26 mouse cellular contexts compared by ENCODE assay signal in genomic region chr16:30244037-30244700, GRCm38 (mm10). TPM values are rescaled to one million over a fixed set of nuclear protein-coding genes. Genes with fewer than 3 reads are reported as not detected.
DNase-seq lines count a peak whose midpoint lies in the region; ATAC-seq and TF ChIP-seq lines count a peak whose summit lies in the region.
"Had no signal": no experiment of that assay in that cellular context is flagged by ENCODE, and none has a peak within 500 bp of the region (broad histone marks: within the 10 kb centered on the region; RNA-seq: fewer than 3 reads in every experiment).

No protein-coding gene starts in this region.

- no peak overlapping the region for H3K27ac ChIP-seq in intestine, embryonic 14.5 days (ENCODE audit: low read depth)
- no peak overlapping the region for H3K27ac ChIP-seq in intestine, postnatal 0 days (ENCODE audit: low read depth, low read length)
- H3K27ac ChIP-seq in limb, embryonic 10.5 days = no peak overlapping the region; the same call in 1 of the 2 replicates
- no peak overlapping the region for H3K27ac ChIP-seq in heart, adult 2 months
- H3K27ac ChIP-seq: gastrocnemius, adult 2 months; liver, embryonic 15.5 days; midbrain, embryonic 12.5 days had no signal

- H3K4me2 ChIP-seq in intestine, embryonic 14.5 days (ENCODE audit: low read length) = no peak overlapping the region
- no peak overlapping the region for H3K4me2 ChIP-seq in intestine, postnatal 0 days (replicated peaks; ENCODE audit: low read depth)
- H3K4me2 ChIP-seq: liver, embryonic 15.5 days; midbrain, embryonic 12.5 days had no signal

- TF ChIP-seq CTCF in intestine, postnatal 0 days (IDR thresholded peaks at IDR 0.05; ENCODE audit: low read depth) = no peak
- TF ChIP-seq CTCF in heart, adult 2 months (IDR thresholded peaks at IDR 0.05) = no peak

- WGBS in intestine, embryonic 14.5 days = 28% methylated on average over 12 of the region's 12 CpGs
- 44% methylated on average over 12 of the region's 12 CpGs for WGBS in intestine, postnatal 0 days
- WGBS in limb, embryonic 10.5 days = 23% methylated on average over 12 of the region's 12 CpGs
- WGBS in heart, adult 2 months = 87% methylated on average over 12 of the region's 12 CpGs

- H3K9ac ChIP-seq in intestine, embryonic 14.5 days (ENCODE audit: low read length) = no peak overlapping the region
- no peak overlapping the region for H3K9ac ChIP-seq in intestine, postnatal 0 days (ENCODE audit: low read depth, low read length)
- no peak overlapping the region for H3K9ac ChIP-seq in heart, adult 2 months (ENCODE audit: low read depth, low read length)
- H3K9ac ChIP-seq: forebrain, postnatal 0 days; liver, embryonic 15.5 days; midbrain, embryonic 12.5 days had no signal

- no peak for DNase-seq in intestine, embryonic 14.5 days (ENCODE audit: low spot score)
- DNase-seq in limb, embryonic 10.5 days (ENCODE audit: low spot score) = peak; percentile 85
- DNase-seq in heart, adult 2 months = no peak
- DNase-seq: adrenal gland, postnatal 10 days; cerebellum, adult 11 months; cerebellum, postnatal 25 days; forebrain, postnatal 0 days; gastrocnemius, adult 2 months; heart, postnatal 4 days; kidney, adult 18-20 months; lung, postnatal 36 days; right cerebral cortex, postnatal 14 days; thymus, postnatal 36 days had no signal

- no peaks in the 10 kb centered on the region for H3K79me2 ChIP-seq in heart, adult 2 months (replicated peaks; ENCODE audit: control insufficient read depth, insufficient read depth, low read length)

- H3K4me1 ChIP-seq in intestine, embryonic 14.5 days (replicated peaks; ENCODE audit: control insufficient read depth, insufficient read depth, low read length) = peaks cover 16% of the 10 kb centered on the region
- H3K4me1 ChIP-seq in intestine, postnatal 0 days (replicated peaks; ENCODE audit: control insufficient read depth, insufficient read depth, low read length) = no peaks in the 10 kb centered on the region
- peaks cover 30% of the 10 kb centered on the region for H3K4me1 ChIP-seq in megakaryocyte, embryonic 14.5 days
- H3K4me1 ChIP-seq in limb, embryonic 10.5 days = peaks cover 52% of the 10 kb centered on the region
- no peaks in the 10 kb centered on the region for H3K4me1 ChIP-seq in heart, adult 2 months (ENCODE audit: control insufficient read depth, insufficient read depth, low read length)
- H3K4me1 ChIP-seq: midbrain, embryonic 12.5 days had no signal

- H3K4me3 ChIP-seq in intestine, embryonic 14.5 days (ENCODE audit: low read depth, low read length) = no peak overlapping the region
- H3K4me3 ChIP-seq in intestine, postnatal 0 days (ENCODE audit: low read depth, low read length) = no peak overlapping the region
- H3K4me3 ChIP-seq in megakaryocyte, embryonic 14.5 days (replicated peaks) = peak overlapping the region; percentile 42
- H3K4me3 ChIP-seq in limb, embryonic 10.5 days = no peak overlapping the region
- no peak overlapping the region for H3K4me3 ChIP-seq in heart, adult 2 months
- H3K4me3 ChIP-seq: gastrocnemius, adult 2 months; liver, embryonic 15.5 days; midbrain, embryonic 12.5 days had no signal

- H3K9me3 ChIP-seq in intestine, embryonic 14.5 days (ENCODE audit: control insufficient read depth, low read length) = no peaks in the 10 kb centered on the region
- no peaks in the 10 kb centered on the region for H3K9me3 ChIP-seq in intestine, postnatal 0 days (ENCODE audit: control insufficient read depth)
- peaks cover 36% of the 10 kb centered on the region for H3K9me3 ChIP-seq in megakaryocyte, embryonic 14.5 days
- H3K9me3 ChIP-seq in limb, embryonic 10.5 days (replicated peaks) = no peaks in the 10 kb centered on the region
- H3K9me3 ChIP-seq: liver, embryonic 15.5 days; midbrain, embryonic 12.5 days had no signal

- ATAC-seq in intestine, embryonic 14.5 days (replicated peaks; ENCODE audit: low FRiP score, low TSS enrichment, low read depth) = peak; percentile 50; the same call in 1 of the 2 replicates
- no peak for ATAC-seq in intestine, postnatal 0 days
- ATAC-seq in megakaryocyte, adult 5-6 weeks (ENCODE audit: poor library complexity, severe bottlenecking) = no peak
- ATAC-seq in activated CD4-positive, CD25-positive, alpha-beta regulatory T cell, adult 4 months = no peak
- ATAC-seq: forebrain, postnatal 0 days had no signal

- intact Hi-C loops in heart, adult 2 months (cut with DNase I) = no loop called here

- no peak for TF ChIP-seq EP300 in heart, adult 2 months (IDR thresholded peaks at IDR 0.05; ENCODE audit: insufficient read depth, low read depth, low read length)

- no peaks in the 10 kb centered on the region for H3K27me3 ChIP-seq in intestine, embryonic 14.5 days (replicated peaks; ENCODE audit: control insufficient read depth, insufficient read depth, low read length)
- H3K27me3 ChIP-seq in intestine, postnatal 0 days (replicated peaks; ENCODE audit: control insufficient read depth, insufficient read depth, low read length) = no peaks in the 10 kb centered on the region
- H3K27me3 ChIP-seq in megakaryocyte, embryonic 14.5 days (replicated peaks) = peaks cover 45% of the 10 kb centered on the region
- peaks cover 68% of the 10 kb centered on the region for H3K27me3 ChIP-seq in limb, embryonic 10.5 days (ENCODE audit: low read depth, poor library complexity, severe bottlenecking)
- no peaks in the 10 kb centered on the region for H3K27me3 ChIP-seq in heart, adult 2 months (ENCODE audit: control insufficient read depth, insufficient read depth, low read length)

- no peaks in the 10 kb centered on the region for H3K36me3 ChIP-seq in intestine, embryonic 14.5 days (ENCODE audit: control insufficient read depth, insufficient read depth, low read length)
- no peaks in the 10 kb centered on the region for H3K36me3 ChIP-seq in intestine, postnatal 0 days (ENCODE audit: control insufficient read depth, insufficient read depth)
- H3K36me3 ChIP-seq in megakaryocyte, embryonic 14.5 days (replicated peaks; ENCODE audit: low read length) = no peaks in the 10 kb centered on the region
- no peaks in the 10 kb centered on the region for H3K36me3 ChIP-seq in limb, embryonic 10.5 days
- H3K36me3 ChIP-seq in heart, adult 2 months (ENCODE audit: control insufficient read depth, insufficient read depth, low read length) = no peaks in the 10 kb centered on the region
- H3K36me3 ChIP-seq: liver, embryonic 15.5 days; midbrain, embryonic 12.5 days had no signal

- TF ChIP-seq POLR2A in heart, adult 2 months (IDR thresholded peaks at IDR 0.05; ENCODE audit: insufficient read depth, low read depth, low read length) = no peak

RNA-seq across cellular contexts. Expression of gene Cpn2, which starts 23.1 kb away (rescaled TPM):
- polyA plus RNA-seq in intestine, embryonic 14.5 days (2014; fragmentation: Nextera tagmentation; extraction: Ambion mirVana) = 0.04 TPM in 1 of 2 replicates, not detected in the other
- 0.08 and 0.09 TPM in 2 replicates for polyA plus RNA-seq in intestine, postnatal 0 days (2015; fragmentation: Nextera tagmentation; extraction: Ambion mirVana)
- polyA plus RNA-seq in megakaryocyte, embryonic 14.5 days (2012; ENCODE audit: insufficient read depth, low replicate concordance) = not detected in 2 replicates
- total RNA-seq in megakaryocyte, adult 5-6 weeks (2015) = not detected in 2 replicates
- not detected in 2 replicates for total RNA-seq in megakaryocyte, adult 5-6 weeks (2017)
- polyA plus RNA-seq in limb, embryonic 10.5 days (2016; fragmentation: Nextera tagmentation; extraction: Ambion mirVana) = not detected in 2 replicates
- under 1 TPM; 0.10 to 0.11 TPM for total RNA-seq in heart, adult 2 months (2021)
- polyA plus RNA-seq in heart, adult 2 months (2012; rRNA removed) = 0.64 and 0.88 TPM in 2 replicates
- not detected for polyA plus RNA-seq in activated CD4-positive, CD25-positive, alpha-beta regulatory T cell, adult 4 months (2017; shearing (Covaris generic))
- total RNA-seq: forebrain, postnatal 0 days; gastrocnemius, adult 2 months; granulocyte monocyte progenitor cell, adult 5-6 weeks; heart, postnatal 4 days; left cerebral cortex, adult 8-10 months had no signal
- polyA plus RNA-seq: brain, embryonic 14.5 days; embryonic facial prominence, embryonic 14.5 days; forebrain, postnatal 0 days; heart, embryonic 14.5 days; limb, embryonic 14.5 days; midbrain, embryonic 12.5 days; spleen, adult 2 months had no signal

RNA-seq across cellular contexts. Expression of gene Lrrc15, which starts 38.9 kb away (rescaled TPM):
- polyA plus RNA-seq in intestine, embryonic 14.5 days (2014; fragmentation: Nextera tagmentation; extraction: Ambion mirVana) = 0.27 and 0.50 TPM in 2 replicates
- 0.30 and 0.34 TPM in 2 replicates for polyA plus RNA-seq in intestine, postnatal 0 days (2015; fragmentation: Nextera tagmentation; extraction: Ambion mirVana)
- 0.11 TPM in 1 of 2 replicates, not detected in the other for polyA plus RNA-seq in megakaryocyte, embryonic 14.5 days (2012; ENCODE audit: insufficient read depth, low replicate concordance)
- not detected in 2 replicates for total RNA-seq in megakaryocyte, adult 5-6 weeks (2015)
- not detected in 2 replicates for total RNA-seq in megakaryocyte, adult 5-6 weeks (2017)
- 0.23 and 0.68 TPM in 2 replicates for polyA plus RNA-seq in limb, embryonic 10.5 days (2016; fragmentation: Nextera tagmentation; extraction: Ambion mirVana)
- under 1 TPM; 0.07 to 0.08 TPM for total RNA-seq in heart, adult 2 months (2021)
- 0.06 and 0.09 TPM in 2 replicates for polyA plus RNA-seq in heart, adult 2 months (2012; rRNA removed)
- polyA plus RNA-seq in activated CD4-positive, CD25-positive, alpha-beta regulatory T cell, adult 4 months (2017; shearing (Covaris generic)) = not detected
- total RNA-seq: granulocyte monocyte progenitor cell, adult 5-6 weeks; left cerebral cortex, adult 8-10 months had no signal
- polyA plus RNA-seq: spleen, adult 2 months had no signal
